Mouse (Mus musculus): ENCODE results near the gene Msh4. TPM values are rescaled to one million over a fixed set of nuclear protein-coding genes. Genes with fewer than 3 reads are reported as not detected.
"Not testable (repeated sequence)": the region's sequence is repeated elsewhere in the genome, so short reads cannot be mapped to it uniquely, and the experiment has no call there.

Msh4 gene
- polyA plus RNA-seq, 1 experiment from 2014 or later = 0.10 TPM

- Histone ChIP-seq H3K27me3 (ENCODE audit: insufficient read depth, poor library complexity, severe bottlenecking) (no peaks in the 10 kb centered on the region), H3K4me1 (replicated peaks) (peaks cover 13% of the 10 kb centered on the region), H3K9me3 (no peaks in the 10 kb centered on the region), H3K36me3 (peaks cover 66% of the 10 kb centered on the region), H3K4me3 (no peak overlapping the region), H3K27ac (no peak overlapping the region)
- DNase-seq (ENCODE audit: low spot score) = peak; percentile 49
- 73% methylated on average over 6 of the region's 6 CpGs for WGBS
Measured at GRCm38 (mm10) chr3:153904586-153904985, 1.4 kb downstream of the Msh4 start.

GRCm38 (mm10) chr3:153902595-153902994 lies 3.3 kb downstream of the Msh4 start:
- Histone ChIP-seq H3K4me3 (no peak overlapping the region), H3K4me1 (replicated peaks) (no peaks in the 10 kb centered on the region), H3K9me3 (no peaks in the 10 kb centered on the region), H3K27me3 (ENCODE audit: insufficient read depth, poor library complexity, severe bottlenecking) (no peaks in the 10 kb centered on the region), H3K36me3 (peaks cover 46% of the 10 kb centered on the region), H3K27ac (no peak overlapping the region)
- DNase-seq (ENCODE audit: low spot score) = no peak
- 76% methylated on average over 3 of the region's 3 CpGs for WGBS

- no peaks in the 10 kb centered on the region for H3K27me3 ChIP-seq (ENCODE audit: insufficient read depth, poor library complexity, severe bottlenecking)
- no peak overlapping the region for H3K27ac ChIP-seq
- WGBS = 87% methylated on average over 1 of the region's 1 CpGs
- H3K9me3 ChIP-seq = no peaks in the 10 kb centered on the region
- no peak overlapping the region for H3K4me3 ChIP-seq
- no peak for DNase-seq (ENCODE audit: low spot score)
- H3K4me1 ChIP-seq (replicated peaks) = no peaks in the 10 kb centered on the region
- H3K36me3 ChIP-seq = peaks cover 39% of the 10 kb centered on the region
Measured at GRCm38 (mm10) chr3:153901904-153902303, 4.0 kb downstream of the Msh4 start.

- H3K4me3 ChIP-seq = no peak overlapping the region
- H3K27me3 ChIP-seq (ENCODE audit: insufficient read depth, poor library complexity, severe bottlenecking) = no peaks in the 10 kb centered on the region
- no peaks in the 10 kb centered on the region for H3K9me3 ChIP-seq
- H3K36me3 ChIP-seq = no peaks in the 10 kb centered on the region
- H3K27ac ChIP-seq = no peak overlapping the region
- H3K4me1 ChIP-seq (replicated peaks) = no peaks in the 10 kb centered on the region
- WGBS = 82% methylated on average over 6 of the region's 6 CpGs
- DNase-seq (ENCODE audit: low spot score) = no peak
Measured at GRCm38 (mm10) chr3:153897216-153897615, 8.7 kb downstream of the Msh4 start.

- no peak for DNase-seq (ENCODE audit: low spot score)
- no peaks in the 10 kb centered on the region for H3K36me3 ChIP-seq
- no peaks in the 10 kb centered on the region for H3K27me3 ChIP-seq (ENCODE audit: insufficient read depth, poor library complexity, severe bottlenecking)
- no peaks in the 10 kb centered on the region for H3K9me3 ChIP-seq
- 86% methylated on average over 3 of the region's 3 CpGs for WGBS
- no peak overlapping the region for H3K27ac ChIP-seq
- H3K4me1 ChIP-seq (replicated peaks) = no peaks in the 10 kb centered on the region
- no peak overlapping the region for H3K4me3 ChIP-seq
Measured at GRCm38 (mm10) chr3:153895454-153895853, 10.5 kb downstream of the Msh4 start.

- 80% methylated on average over 8 of the region's 8 CpGs for WGBS
- no peaks in the 10 kb centered on the region for H3K27me3 ChIP-seq (ENCODE audit: insufficient read depth, poor library complexity, severe bottlenecking)
Measured at GRCm38 (mm10) chr3:153889188-153889781, 16.7 kb downstream of the Msh4 start.

GRCm38 (mm10) chr3:153888141-153888540 lies 17.8 kb downstream of the Msh4 start:
- Histone ChIP-seq H3K27me3 (ENCODE audit: insufficient read depth, poor library complexity, severe bottlenecking) (no peaks in the 10 kb centered on the region), H3K9me3 (no peaks in the 10 kb centered on the region), H3K36me3 (no peaks in the 10 kb centered on the region), H3K27ac (no peak overlapping the region), H3K4me3 (no peak overlapping the region), H3K4me1 (replicated peaks) (no peaks in the 10 kb centered on the region)
- WGBS = 81% methylated on average over 6 of the region's 6 CpGs
- no peak for DNase-seq (ENCODE audit: low spot score)

More at GRCm38 (mm10) chr3:153889188-153889781, 16.7 kb downstream of the Msh4 start:
- no peak overlapping the region for H3K4me3 ChIP-seq
- H3K36me3 ChIP-seq = no peaks in the 10 kb centered on the region
- DNase-seq (ENCODE audit: low spot score) = no peak
- no peak overlapping the region for H3K27ac ChIP-seq
- H3K9me3 ChIP-seq = no peaks in the 10 kb centered on the region
- no peaks in the 10 kb centered on the region for H3K4me1 ChIP-seq (replicated peaks)

- Histone ChIP-seq H3K4me1 (replicated peaks) (no peaks in the 10 kb centered on the region), H3K36me3 (no peaks in the 10 kb centered on the region), H3K9me3 (no peaks in the 10 kb centered on the region), H3K4me3 (no peak overlapping the region), H3K27ac (no peak overlapping the region), H3K27me3 (ENCODE audit: insufficient read depth, poor library complexity, severe bottlenecking) (no peaks in the 10 kb centered on the region)
- no peak for DNase-seq (ENCODE audit: low spot score)
Measured at GRCm38 (mm10) chr3:153886296-153886695, 19.6 kb downstream of the Msh4 start.

GRCm38 (mm10) chr3:153871396-153871795 lies 34.5 kb downstream of the Msh4 start:
- 87% methylated on average over 5 of the region's 5 CpGs for WGBS
- Histone ChIP-seq H3K27ac (no peak overlapping the region), H3K4me3 (no peak overlapping the region), H3K9me3 (no peaks in the 10 kb centered on the region), H3K36me3 (no peaks in the 10 kb centered on the region), H3K4me1 (replicated peaks) (no peaks in the 10 kb centered on the region), H3K27me3 (ENCODE audit: insufficient read depth, poor library complexity, severe bottlenecking) (no peaks in the 10 kb centered on the region)
- DNase-seq (ENCODE audit: low spot score) = no peak

GRCm38 (mm10) chr3:153867149-153868136 lies 38.5 kb downstream of the Msh4 start:
- Histone ChIP-seq H3K4me1 (replicated peaks) (no peaks in the 10 kb centered on the region), H3K4me3 (no peak overlapping the region), H3K36me3 (no peaks in the 10 kb centered on the region), H3K27ac (no peak overlapping the region), H3K27me3 (ENCODE audit: insufficient read depth, poor library complexity, severe bottlenecking) (no peaks in the 10 kb centered on the region), H3K9me3 (no peaks in the 10 kb centered on the region)
- no peak for DNase-seq (ENCODE audit: low spot score)
- 80% methylated on average over 14 of the region's 14 CpGs for WGBS

GRCm38 (mm10) chr3:153864636-153865429 lies 41.1 kb downstream of the Msh4 start:
- H3K27me3 ChIP-seq (ENCODE audit: insufficient read depth, poor library complexity, severe bottlenecking) = no peaks in the 10 kb centered on the region
- H3K27ac ChIP-seq = no peak overlapping the region
- WGBS = 87% methylated on average over 4 of the region's 4 CpGs
- no peaks in the 10 kb centered on the region for H3K9me3 ChIP-seq
- no peak for DNase-seq (ENCODE audit: low spot score)
- no peak overlapping the region for H3K4me3 ChIP-seq
- H3K4me1 ChIP-seq (replicated peaks) = no peaks in the 10 kb centered on the region
- H3K36me3 ChIP-seq = no peaks in the 10 kb centered on the region

GRCm38 (mm10) chr3:153863816-153864215 lies 42.1 kb downstream of the Msh4 start:
- H3K4me3 ChIP-seq = no peak overlapping the region
- H3K4me1 ChIP-seq (replicated peaks) = no peaks in the 10 kb centered on the region
- H3K9me3 ChIP-seq = no peaks in the 10 kb centered on the region
- DNase-seq (ENCODE audit: low spot score) = no peak
- no peaks in the 10 kb centered on the region for H3K36me3 ChIP-seq
- H3K27ac ChIP-seq = no peak overlapping the region
- 85% methylated on average over 2 of the region's 2 CpGs for WGBS
- no peaks in the 10 kb centered on the region for H3K27me3 ChIP-seq (ENCODE audit: insufficient read depth, poor library complexity, severe bottlenecking)

- not testable (repeated sequence) for H3K4me3 ChIP-seq; H3K36me3 ChIP-seq; H3K27me3 ChIP-seq (ENCODE audit: insufficient read depth, poor library complexity, severe bottlenecking); H3K9me3 ChIP-seq; H3K27ac ChIP-seq; DNase-seq (ENCODE audit: low spot score); H3K4me1 ChIP-seq (replicated peaks)
- 91% methylated on average over 8 of the region's 8 CpGs for WGBS
Measured at GRCm38 (mm10) chr3:153860392-153860791, 45.5 kb downstream of the Msh4 start.

Data from hindbrain, embryonic 10.5 days (tissue).